Mouse (Mus musculus) testis, adult 2 months (tissue): Measurements from ENCODE around the gene Urm1.

Source experiments
- CTCF ChIP-seq: fragments of 200-500 bp; IDR thresholded peaks from 2 replicates; pipeline ENCODE4 v1.5.1; 2012; ENCODE audit warnings: low read depth, mild to moderate bottlenecking, inconsistent platforms, low read length, moderate library complexity; ENCODE audit not compliant: control insufficient read depth, insufficient read depth, insufficient replicate concordance
- POLR2A ChIP-seq: fragments of 200-500 bp; IDR thresholded peaks from 2 replicates; pipeline ENCODE4 v1.6.1; 2012; ENCODE audit warnings: low read depth, mild to moderate bottlenecking, inconsistent platforms, low read length, moderate library complexity; ENCODE audit not compliant: control insufficient read depth

- TF ChIP-seq CTCF (no peak), POLR2A (peak; percentile 85)
Measured at GRCm38 (mm10) chr2:29826926-29827708, 7.2 kb downstream of the Urm1 start.
